Mouse (Mus musculus): ENCODE results near the gene Lyl1. TPM values are rescaled to one million over a fixed set of nuclear protein-coding genes. Genes with fewer than 3 reads are reported as not detected.

Gene Lyl1
- polyA plus RNA-seq, 1 experiment from 2014 or later = 5.1 TPM

- Histone ChIP-seq H3K4me3 (ENCODE audit: low read depth, low read length) (no peak overlapping the region), H3K4me1 (ENCODE audit: control insufficient read depth, insufficient read depth, low read length) (peaks cover 20% of the 10 kb centered on the region), H3K27ac (ENCODE audit: low read depth, low read length) (no peak overlapping the region), H3K9me3 (ENCODE audit: control insufficient read depth, low read length) (no peaks in the 10 kb centered on the region), H3K4me2 (no peak overlapping the region), H3K36me3 (ENCODE audit: control insufficient read depth, insufficient read depth, low read length) (no peaks in the 10 kb centered on the region), H3K9ac (ENCODE audit: low read length) (no peak overlapping the region), H3K27me3 (ENCODE audit: control insufficient read depth, insufficient read depth, low read length) (no peaks in the 10 kb centered on the region)
- no peak for ATAC-seq (ENCODE audit: low FRiP score)
- WGBS = 64% methylated on average over 3 of the region's 3 CpGs
- peak; percentile 14 for DNase-seq (ENCODE audit: low spot score, missing footprints)
Observed at GRCm38 (mm10) chr8:84684537-84684936, 16.7 kb upstream of the Lyl1 start.

GRCm38 (mm10) chr8:84686191-84687002, 14.9 kb upstream of the Lyl1 start, which contains the start of gene Trmt1:
Gene Trmt1 (plus strand): TSS chr8:84686307.
- Histone ChIP-seq H3K9ac (ENCODE audit: low read length) (peak within 1 kb of the TSS; percentile 100), H3K4me1 (ENCODE audit: control insufficient read depth, insufficient read depth, low read length) (peaks cover 27% of the 10 kb centered on the region), H3K4me3 (ENCODE audit: low read depth, low read length) (peak within 1 kb of the TSS; percentile 100), H3K4me2 (peak within 1 kb of the TSS; percentile 93), H3K36me3 (ENCODE audit: control insufficient read depth, insufficient read depth, low read length) (no peaks in the 10 kb centered on the region), H3K27ac (ENCODE audit: low read depth, low read length) (peak within 1 kb of the TSS; percentile 90), H3K27me3 (ENCODE audit: control insufficient read depth, insufficient read depth, low read length) (no peaks in the 10 kb centered on the region), H3K9me3 (ENCODE audit: control insufficient read depth, low read length) (no peaks in the 10 kb centered on the region)
- DNase-seq (ENCODE audit: low spot score, missing footprints) = peak; percentile 88
- ATAC-seq (ENCODE audit: low FRiP score) = no peak
- 9% methylated on average over 20 of the region's 20 CpGs for WGBS

- Histone ChIP-seq H3K36me3 (ENCODE audit: control insufficient read depth, insufficient read depth, low read length) (no peaks in the 10 kb centered on the region), H3K27ac (ENCODE audit: low read depth, low read length) (peak overlapping the region; percentile 90), H3K9me3 (ENCODE audit: control insufficient read depth, low read length) (no peaks in the 10 kb centered on the region), H3K4me1 (ENCODE audit: control insufficient read depth, insufficient read depth, low read length) (peaks cover 27% of the 10 kb centered on the region), H3K4me3 (ENCODE audit: low read depth, low read length) (peak overlapping the region; percentile 100), H3K9ac (ENCODE audit: low read length) (peak overlapping the region; percentile 100), H3K27me3 (ENCODE audit: control insufficient read depth, insufficient read depth, low read length) (no peaks in the 10 kb centered on the region), H3K4me2 (peak overlapping the region; percentile 93)
- DNase-seq (ENCODE audit: low spot score, missing footprints) (peak; percentile 91), ATAC-seq (ENCODE audit: low FRiP score) (peak; percentile 40)
- WGBS = under 1% methylated on average over 54 of the region's 62 CpGs
Observed at GRCm38 (mm10) chr8:84687003-84687704, 14.1 kb upstream of the Lyl1 start.

GRCm38 (mm10) chr8:84687705-84688100, 13.6 kb upstream of the Lyl1 start, which contains the start of gene Nacc1:
Gene Nacc1 (minus strand): TSS chr8:84687862.
- H3K27ac ChIP-seq (ENCODE audit: low read depth, low read length) = peak within 1 kb of the TSS; percentile 90
- WGBS = under 1% methylated on average over 35 of the region's 37 CpGs
- DNase-seq (ENCODE audit: low spot score, missing footprints) (peak; percentile 96), ATAC-seq (ENCODE audit: low FRiP score) (peak; percentile 83)
- no peaks in the 10 kb centered on the region for H3K36me3 ChIP-seq (ENCODE audit: control insufficient read depth, insufficient read depth, low read length)
- peaks cover 27% of the 10 kb centered on the region for H3K4me1 ChIP-seq (ENCODE audit: control insufficient read depth, insufficient read depth, low read length)
- peak within 1 kb of the TSS; percentile 100 for H3K4me3 ChIP-seq (ENCODE audit: low read depth, low read length)
- H3K9me3 ChIP-seq (ENCODE audit: control insufficient read depth, low read length) = no peaks in the 10 kb centered on the region
- peak within 1 kb of the TSS; percentile 100 for H3K9ac ChIP-seq (ENCODE audit: low read length)
- peak within 1 kb of the TSS; percentile 93 for H3K4me2 ChIP-seq
- no peaks in the 10 kb centered on the region for H3K27me3 ChIP-seq (ENCODE audit: control insufficient read depth, insufficient read depth, low read length)

- Histone ChIP-seq H3K27ac (ENCODE audit: low read depth, low read length) (no peak overlapping the region), H3K4me2 (peak overlapping the region; percentile 94), H3K4me3 (ENCODE audit: low read depth, low read length) (peak overlapping the region; percentile 84), H3K9ac (ENCODE audit: low read length) (peak overlapping the region; percentile 71), H3K27me3 (ENCODE audit: control insufficient read depth, insufficient read depth, low read length) (no peaks in the 10 kb centered on the region), H3K36me3 (ENCODE audit: control insufficient read depth, insufficient read depth, low read length) (no peaks in the 10 kb centered on the region), H3K4me1 (ENCODE audit: control insufficient read depth, insufficient read depth, low read length) (peaks cover 27% of the 10 kb centered on the region), H3K9me3 (ENCODE audit: control insufficient read depth, low read length) (no peaks in the 10 kb centered on the region)
- peak; percentile 87 for ATAC-seq (ENCODE audit: low FRiP score)
- peak; percentile 90 for DNase-seq (ENCODE audit: low spot score, missing footprints)
- under 1% methylated on average over 47 of the region's 47 CpGs for WGBS
Observed at GRCm38 (mm10) chr8:84689091-84689915, 12.0 kb upstream of the Lyl1 start.

- H3K9ac ChIP-seq (ENCODE audit: low read length) = no peak overlapping the region
- no peak overlapping the region for H3K4me2 ChIP-seq
- 81% methylated on average over 4 of the region's 4 CpGs for WGBS
- H3K4me3 ChIP-seq (ENCODE audit: low read depth, low read length) = no peak overlapping the region
- no peak for DNase-seq (ENCODE audit: low spot score, missing footprints)
- no peak for ATAC-seq (ENCODE audit: low FRiP score)
- H3K36me3 ChIP-seq (ENCODE audit: control insufficient read depth, insufficient read depth, low read length) = peaks cover 6% of the 10 kb centered on the region; the same call in 1 of the 2 replicates
- H3K9me3 ChIP-seq (ENCODE audit: control insufficient read depth, low read length) = no peaks in the 10 kb centered on the region
- peaks cover 12% of the 10 kb centered on the region for H3K4me1 ChIP-seq (ENCODE audit: control insufficient read depth, insufficient read depth, low read length)
- no peaks in the 10 kb centered on the region for H3K27me3 ChIP-seq (ENCODE audit: control insufficient read depth, insufficient read depth, low read length)
- no peak overlapping the region for H3K27ac ChIP-seq (ENCODE audit: low read depth, low read length)
Observed at GRCm38 (mm10) chr8:84693332-84693731, 7.9 kb upstream of the Lyl1 start.

GRCm38 (mm10) chr8:84695140-84695539, 6.1 kb upstream of the Lyl1 start:
- WGBS = 93% methylated on average over 6 of the region's 6 CpGs
- no peak overlapping the region for H3K4me2 ChIP-seq
- ATAC-seq (ENCODE audit: low FRiP score) = no peak

GRCm38 (mm10) chr8:84697166-84698130, 3.8 kb upstream of the Lyl1 start:
- no peak overlapping the region for H3K9ac ChIP-seq (ENCODE audit: low read length)
- 91% methylated on average over 14 of the region's 14 CpGs for WGBS
- H3K27me3 ChIP-seq (ENCODE audit: control insufficient read depth, insufficient read depth, low read length) = peaks cover 16% of the 10 kb centered on the region
- H3K9me3 ChIP-seq (ENCODE audit: control insufficient read depth, low read length) = no peaks in the 10 kb centered on the region
- no peak for ATAC-seq (ENCODE audit: low FRiP score)
- no peak overlapping the region for H3K4me2 ChIP-seq
- no peak overlapping the region for H3K27ac ChIP-seq (ENCODE audit: low read depth, low read length)
- no peak for DNase-seq (ENCODE audit: low spot score, missing footprints)
- peaks cover 10% of the 10 kb centered on the region; the same call in 1 of the 2 replicates for H3K36me3 ChIP-seq (ENCODE audit: control insufficient read depth, insufficient read depth, low read length)
- H3K4me1 ChIP-seq (ENCODE audit: control insufficient read depth, insufficient read depth, low read length) = no peaks in the 10 kb centered on the region
- no peak overlapping the region for H3K4me3 ChIP-seq (ENCODE audit: low read depth, low read length)

More at GRCm38 (mm10) chr8:84695140-84695539, 6.1 kb upstream of the Lyl1 start:
- Histone ChIP-seq H3K27ac (ENCODE audit: low read depth, low read length) (no peak overlapping the region), H3K4me3 (ENCODE audit: low read depth, low read length) (no peak overlapping the region), H3K27me3 (ENCODE audit: control insufficient read depth, insufficient read depth, low read length) (no peaks in the 10 kb centered on the region), H3K9me3 (ENCODE audit: control insufficient read depth, low read length) (no peaks in the 10 kb centered on the region), H3K9ac (ENCODE audit: low read length) (no peak overlapping the region), H3K36me3 (ENCODE audit: control insufficient read depth, insufficient read depth, low read length) (peaks cover 10% of the 10 kb centered on the region; the same call in 1 of the 2 replicates), H3K4me1 (ENCODE audit: control insufficient read depth, insufficient read depth, low read length) (peaks cover under 1% of the 10 kb centered on the region; the same call in 1 of the 2 replicates)
- DNase-seq (ENCODE audit: low spot score, missing footprints) = no peak

Measured in midbrain, embryonic 11.5 days (tissue).